Mouse (Mus musculus) olfactory bulb, adult 2 months (tissue): ENCODE data around the gene Csf3. TPM values are rescaled to one million over a fixed set of nuclear protein-coding genes. Genes with fewer than 3 reads are reported as not detected.

Experiments used
- H3K27ac ChIP-seq: fragments of 200-500 bp; 2 replicates; pipeline ENCODE4 v1.5.1; 2012; ENCODE audit warnings: low read depth, low read length; ENCODE audit not compliant: insufficient read depth
- H3K4me1 ChIP-seq: fragments of 200-500 bp; 2 replicates; pipeline ENCODE4 v1.6.1; 2012; ENCODE audit warnings: low read length; ENCODE audit not compliant: control insufficient read depth, insufficient read depth
- H3K4me3 ChIP-seq: fragments of 200-500 bp; 2 replicates; pipeline ENCODE4 v1.5.1; 2012; ENCODE audit warnings: mild to moderate bottlenecking, low read depth, low read length, moderate library complexity; ENCODE audit not compliant: insufficient read depth
- CTCF ChIP-seq: fragments of 200-500 bp; IDR thresholded peaks from 2 replicates; pipeline ENCODE4 v1.5.1; 2012; ENCODE audit warnings: low read depth, mild to moderate bottlenecking, low read length, moderate library complexity; ENCODE audit not compliant: insufficient read depth
- POLR2A ChIP-seq: fragments of 200-500 bp; IDR thresholded peaks from 2 replicates; pipeline ENCODE4 v1.6.1; 2012; ENCODE audit warnings: mild to moderate bottlenecking, low read depth, low read length, moderate library complexity; ENCODE audit not compliant: insufficient read depth
- WGBS: fragments of 180-500 bp; shearing (Covaris S2); methylation state at CpG from one replicate; pipeline ENCODE4 v1.1.7; 2018; 5-methylcytosine and 5-hydroxymethylcytosine counted together
- polyA plus RNA-seq: library from polyadenylated mRNA; stranded (reverse); fragments of >200 nt; gene quantifications from 2 replicates; pipeline ENCODE4 v1.2.4, GENCODE M21; 2012; ENCODE audit warnings: low replicate concordance; ENCODE audit not compliant: missing spikeins, insufficient read depth, insufficient read length

Csf3 gene
- polyA plus RNA-seq, 1 experiment = not detected

DNA sequence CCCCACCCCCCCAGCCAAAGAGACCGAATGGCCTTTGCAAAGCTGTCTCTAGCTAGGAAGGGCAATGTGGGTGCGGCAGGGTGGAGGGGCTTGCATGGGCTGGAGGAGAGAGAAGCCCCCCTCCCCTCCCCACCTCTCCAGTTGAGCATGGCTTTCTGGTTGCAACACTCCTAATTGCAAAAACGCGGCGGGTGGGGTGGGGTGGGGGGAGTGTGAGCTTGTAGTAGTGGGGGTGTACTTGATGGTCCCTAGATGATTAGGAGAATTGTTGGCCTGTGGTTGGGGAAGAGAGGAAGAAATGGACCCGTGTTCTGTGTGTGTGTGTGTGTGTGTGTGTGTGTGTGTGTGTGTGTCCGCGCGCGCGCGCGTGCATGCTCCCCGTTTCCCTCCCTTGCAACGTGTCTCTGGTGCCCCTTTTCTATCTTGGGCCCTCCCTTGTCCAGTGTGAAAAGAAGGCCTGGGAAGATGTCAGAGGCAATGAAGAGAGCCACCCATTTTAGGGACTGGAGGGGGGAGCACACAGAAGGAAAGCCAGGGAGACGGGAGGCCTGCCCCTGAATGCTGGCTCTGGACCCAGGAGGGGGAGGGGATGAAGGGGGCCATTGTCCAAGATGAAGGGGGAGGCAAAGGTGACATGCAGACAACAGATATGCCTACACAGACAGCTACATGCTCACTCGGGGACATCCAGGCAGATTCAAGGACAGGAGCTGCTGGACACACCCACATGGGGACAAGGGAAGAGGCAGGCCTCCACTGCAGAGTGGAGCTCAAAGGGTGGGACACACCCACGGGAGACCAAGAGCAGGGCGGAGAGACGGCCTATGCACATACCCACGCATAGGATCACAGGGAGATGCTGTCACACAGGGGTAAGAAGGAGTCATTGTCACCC lies 41.6 kb downstream of the Csf3 start:
- peak overlapping the region; percentile 95 for H3K27ac ChIP-seq
- peaks cover 53% of the 10 kb centered on the region for H3K4me1 ChIP-seq
- H3K4me3 ChIP-seq = peak overlapping the region; percentile 79
- WGBS = under 1% methylated on average over 21 of the region's 21 CpGs
- TF ChIP-seq CTCF = no peak
- no peak for TF ChIP-seq POLR2A

DNA sequence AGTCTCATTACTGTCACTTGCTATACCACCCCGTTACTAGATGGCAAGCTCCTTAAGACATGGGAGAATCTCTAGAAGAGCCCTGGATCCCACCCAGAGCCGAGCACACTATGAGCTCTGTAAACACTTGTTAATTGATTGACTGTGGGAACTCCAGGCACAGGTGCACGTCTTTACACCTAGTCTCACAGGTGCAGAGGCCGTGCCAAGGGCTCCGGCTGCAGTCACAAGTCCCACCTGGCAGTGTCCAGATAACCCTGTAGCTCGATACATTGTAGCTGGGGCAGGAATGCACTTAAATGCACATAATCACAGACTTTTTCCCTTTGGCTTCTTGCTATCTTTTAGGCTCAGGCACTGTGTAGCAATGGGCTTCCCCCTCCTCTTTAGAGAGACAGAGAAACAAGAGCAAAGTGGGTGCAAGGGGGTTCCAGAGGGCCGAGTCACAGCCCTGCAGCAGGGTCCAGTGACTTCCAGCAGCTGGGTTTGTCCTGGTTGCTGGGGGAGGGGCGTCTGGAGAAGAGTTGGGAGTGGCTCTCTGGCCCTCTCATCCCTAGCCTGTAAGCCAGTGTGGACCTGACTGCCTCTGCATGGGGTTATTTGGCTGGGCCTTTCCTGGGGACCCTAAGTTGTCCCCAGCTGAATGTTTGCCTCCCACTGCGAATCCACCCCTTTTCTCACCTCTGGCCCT lies 42.7 kb downstream of the Csf3 start:
- peak overlapping the region; percentile 48 for H3K4me3 ChIP-seq
- no peak for TF ChIP-seq CTCF
- no peak for TF ChIP-seq POLR2A
- H3K4me1 ChIP-seq = peaks cover 58% of the 10 kb centered on the region
- 3% methylated on average over 9 of the region's 9 CpGs for WGBS
- H3K27ac ChIP-seq = peak overlapping the region; percentile 71

DNA sequence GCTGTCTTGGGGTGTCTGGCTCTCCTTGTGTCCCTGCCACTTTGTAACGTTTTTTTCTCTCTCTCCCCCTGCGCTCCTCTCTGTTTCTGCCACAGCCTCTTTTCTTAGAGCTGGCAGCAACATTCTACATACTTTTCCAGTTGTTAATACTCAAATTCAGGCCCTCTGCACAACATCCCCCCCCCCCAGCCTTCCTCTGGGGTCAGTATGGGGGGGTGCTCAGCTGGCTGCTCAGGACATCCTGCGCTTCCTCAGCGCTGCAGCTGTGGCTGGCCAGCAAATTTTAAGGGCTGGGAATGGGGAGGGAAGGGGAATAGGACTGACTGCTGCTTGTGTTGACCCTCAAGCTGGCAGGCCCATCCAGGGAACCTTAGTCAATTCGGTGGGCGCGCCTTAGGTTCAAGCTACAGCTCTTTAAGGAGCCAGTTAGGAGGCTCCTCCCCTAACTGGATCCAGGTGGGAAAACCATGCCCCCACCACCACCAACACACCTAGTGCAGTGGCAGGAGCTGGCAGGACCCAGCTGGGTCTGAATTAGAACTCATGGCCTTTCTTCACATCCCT lies 43.5 kb downstream of the Csf3 start:
- H3K4me3 ChIP-seq = peak overlapping the region; percentile 48; the same call in 1 of the 2 replicates
- TF ChIP-seq POLR2A (no peak), CTCF (no peak)
- WGBS = 17% methylated on average over 7 of the region's 7 CpGs
- peak overlapping the region; percentile 71 for H3K27ac ChIP-seq
- H3K4me1 ChIP-seq = peaks cover 59% of the 10 kb centered on the region

DNA sequence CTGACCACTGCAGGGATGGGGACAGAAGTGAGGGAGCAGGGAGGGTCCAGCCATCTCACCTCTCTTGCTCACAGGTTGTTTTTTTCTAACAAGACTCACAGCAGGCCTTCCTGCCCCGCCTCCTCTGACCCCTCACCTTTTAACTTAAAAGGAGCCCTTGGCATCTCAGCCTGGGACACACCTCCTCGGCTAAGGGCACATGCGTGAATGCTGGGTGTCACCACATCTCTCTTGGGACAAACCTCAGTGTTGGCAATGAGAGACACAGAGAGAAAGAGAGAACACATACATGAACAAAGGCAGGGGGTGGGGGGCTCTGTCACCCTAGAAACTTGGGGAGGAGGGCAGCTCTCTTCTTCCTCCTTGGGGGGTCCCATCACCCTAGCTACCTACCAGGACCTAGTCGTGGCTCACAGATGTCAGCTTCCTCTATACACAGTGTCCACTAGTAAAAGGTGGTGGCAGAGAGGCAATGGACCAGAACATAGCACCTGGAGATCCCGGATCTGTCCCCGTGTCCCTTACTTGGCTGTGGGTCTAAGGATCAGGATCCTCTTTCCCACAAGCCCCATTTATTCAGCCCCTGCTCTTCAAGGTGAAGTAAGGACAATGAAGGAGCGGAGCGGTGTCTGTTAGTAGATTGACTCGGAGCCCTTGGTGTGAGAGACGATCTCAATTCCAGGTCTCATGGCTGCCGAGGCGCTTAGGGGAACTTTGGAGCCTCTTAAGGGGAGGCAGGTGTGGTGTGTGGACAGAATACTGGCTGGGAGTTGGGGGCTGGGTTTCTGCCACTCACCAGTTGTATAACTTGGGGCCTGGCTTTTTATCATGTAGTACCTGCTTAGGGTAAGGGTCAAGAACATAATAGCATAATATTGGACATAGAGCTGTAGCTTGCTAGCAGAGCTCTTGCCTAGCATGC lies 45.1 kb downstream of the Csf3 start:
- Histone ChIP-seq H3K27ac (peak overlapping the region; percentile 76), H3K4me1 (peaks cover 66% of the 10 kb centered on the region), H3K4me3 (no peak overlapping the region)
- 29% methylated on average over 12 of the region's 12 CpGs for WGBS
- TF ChIP-seq CTCF (no peak), POLR2A (no peak)

DNA sequence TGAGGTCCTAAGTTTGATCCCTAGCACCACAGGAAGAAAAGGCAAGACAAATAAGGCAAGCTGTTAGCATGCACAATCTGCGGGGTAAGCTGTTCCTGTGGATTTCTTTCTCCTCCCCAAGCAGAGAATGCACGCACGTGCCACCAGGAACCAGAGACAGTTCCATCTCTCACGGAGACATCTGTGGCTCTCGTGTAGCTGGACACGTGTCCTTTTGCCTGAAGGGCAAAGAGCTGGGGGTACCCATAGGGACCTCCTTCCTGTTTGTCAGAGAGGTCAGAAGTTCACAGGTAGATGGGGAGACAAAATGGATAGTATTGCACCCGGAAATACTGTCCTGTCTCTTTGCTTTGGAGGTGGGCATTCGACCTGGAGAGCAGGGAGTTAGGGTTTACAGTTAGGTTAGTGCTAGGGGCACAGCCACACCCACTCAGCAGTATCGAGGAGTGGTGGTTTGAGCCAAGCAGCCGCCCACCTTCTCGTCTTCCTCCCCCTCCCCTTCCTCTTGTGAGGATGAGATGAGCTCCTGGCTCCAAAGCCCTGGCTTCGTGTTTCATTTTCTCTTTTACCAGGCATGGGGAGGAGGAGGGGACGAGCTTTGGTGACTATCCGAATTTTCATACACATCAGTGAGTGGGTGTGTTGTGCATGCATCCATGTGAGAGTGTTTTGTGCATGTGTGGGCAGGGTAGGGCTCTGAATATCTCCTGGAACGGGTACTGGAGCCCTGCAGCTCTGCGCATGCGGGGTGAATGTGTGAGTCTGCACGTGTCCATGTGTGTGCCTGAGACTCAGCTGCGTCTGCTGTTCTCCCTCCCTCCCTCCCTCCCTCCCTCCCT lies 46.0 kb downstream of the Csf3 start:
- H3K4me3 ChIP-seq = peak overlapping the region; percentile 19
- TF ChIP-seq CTCF = no peak
- peak; percentile 38; the same call in 1 of the 2 replicates for TF ChIP-seq POLR2A
- 3% methylated on average over 19 of the region's 19 CpGs for WGBS
- H3K4me1 ChIP-seq = peaks cover 73% of the 10 kb centered on the region
- H3K27ac ChIP-seq = peak overlapping the region; percentile 76

DNA sequence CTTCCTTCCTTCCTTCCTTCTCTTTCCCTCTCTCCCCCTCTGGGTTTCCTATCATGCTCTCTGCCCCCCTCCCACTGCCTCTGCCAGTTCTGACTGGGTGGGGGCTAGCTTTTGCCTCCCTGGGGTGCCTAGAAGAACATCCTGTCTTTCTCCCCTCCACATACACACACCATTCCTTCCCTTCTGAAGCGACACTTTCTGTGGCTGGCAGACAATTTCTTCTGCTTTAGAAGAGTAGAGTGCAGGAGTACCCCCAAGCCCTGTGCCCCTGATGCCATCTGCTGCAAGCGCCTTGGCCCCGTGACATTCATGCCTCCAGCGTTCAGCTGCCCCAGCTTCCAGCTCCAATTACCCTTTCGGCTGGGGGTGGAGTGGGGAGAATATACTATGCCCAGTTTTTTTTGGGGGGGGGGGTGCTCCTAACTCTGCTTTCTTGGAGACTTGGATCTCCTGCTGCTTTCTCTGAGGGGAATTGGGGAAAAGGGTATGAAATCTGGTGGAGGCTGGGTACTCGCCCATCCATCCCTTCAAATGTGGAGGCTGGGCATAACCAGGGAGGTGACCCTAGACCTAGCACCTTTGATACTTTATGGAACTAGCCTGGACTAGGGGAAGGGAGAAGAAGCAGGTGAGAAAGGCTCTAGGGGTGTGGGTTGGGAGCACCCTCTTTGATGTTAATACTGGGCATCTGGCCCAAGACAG lies 46.9 kb downstream of the Csf3 start:
- TF ChIP-seq CTCF (no peak), POLR2A (no peak)

DNA sequence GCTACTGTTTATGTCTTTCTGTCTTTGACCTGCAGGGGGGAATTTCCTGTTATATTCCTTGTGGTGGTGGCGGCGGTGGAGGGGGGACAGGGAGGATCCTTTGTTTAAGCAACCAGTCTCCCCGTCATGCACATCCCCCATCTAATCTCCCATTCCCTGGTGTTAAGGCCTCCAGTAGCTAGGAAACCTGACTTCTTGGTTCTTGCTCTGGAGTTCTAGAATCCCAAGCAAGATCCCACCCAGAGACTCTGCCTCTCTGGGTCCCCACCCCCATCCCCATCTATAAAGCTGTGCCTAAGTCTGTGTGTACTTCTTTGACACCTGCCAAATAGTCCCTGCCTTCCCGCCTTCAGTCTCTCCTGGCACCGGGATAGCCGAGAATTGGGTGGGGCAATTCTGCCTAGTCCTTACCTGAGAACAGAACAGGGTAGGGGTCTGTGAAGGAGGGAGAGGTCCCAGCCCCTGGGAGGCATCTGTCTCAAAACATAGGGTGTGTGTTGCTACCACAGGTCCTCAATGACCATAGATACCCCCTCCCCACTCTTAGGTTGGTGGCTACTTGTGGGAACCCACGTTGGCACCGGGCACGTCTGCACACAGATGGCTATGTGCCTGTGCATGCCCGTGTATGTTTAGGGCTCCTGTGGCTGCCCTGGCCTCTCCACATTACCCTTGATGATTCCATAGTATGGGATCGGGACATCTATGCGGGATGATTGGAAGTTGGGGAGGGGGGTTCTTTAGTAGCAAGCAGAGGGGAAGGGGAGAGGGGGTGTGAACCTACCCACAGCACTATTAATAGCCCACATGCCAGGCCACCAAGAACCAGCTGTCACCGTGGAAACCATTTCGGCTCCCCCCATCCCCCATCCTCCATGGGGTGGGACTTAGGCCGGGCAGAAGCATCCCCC lies 47.7 kb downstream of the Csf3 start:
- H3K4me3 ChIP-seq = peak overlapping the region; percentile 36
- H3K27ac ChIP-seq = peak overlapping the region; percentile 99
- 4% methylated on average over 15 of the region's 15 CpGs for WGBS
- H3K4me1 ChIP-seq = peaks cover 80% of the 10 kb centered on the region
- TF ChIP-seq POLR2A = no peak
- TF ChIP-seq CTCF = no peak

More for the DNA sequence above, 46.9 kb downstream of the Csf3 start:
- H3K4me1 ChIP-seq = peaks cover 75% of the 10 kb centered on the region
- peak overlapping the region; percentile 99 for H3K27ac ChIP-seq
- 4% methylated on average over 6 of the region's 6 CpGs for WGBS
- peak overlapping the region; percentile 36 for H3K4me3 ChIP-seq
